Mouse (Mus musculus) thymus, postnatal 36 days (tissue): ENCODE measurements at regions not wholly inside any gene's neighbourhood (a gene's known extent, or its start where the extent isn't known, plus 50 kb on each side); places are given as distances from the start of the nearest gene placed in this dataset.

Experiments used
- DNase-seq, 2 experiments: peaks; one replicate each; pipeline ENCODE4 v3.0.0; 2022; ENCODE audit warnings: mixed read lengths in 2 of 2

DNA sequence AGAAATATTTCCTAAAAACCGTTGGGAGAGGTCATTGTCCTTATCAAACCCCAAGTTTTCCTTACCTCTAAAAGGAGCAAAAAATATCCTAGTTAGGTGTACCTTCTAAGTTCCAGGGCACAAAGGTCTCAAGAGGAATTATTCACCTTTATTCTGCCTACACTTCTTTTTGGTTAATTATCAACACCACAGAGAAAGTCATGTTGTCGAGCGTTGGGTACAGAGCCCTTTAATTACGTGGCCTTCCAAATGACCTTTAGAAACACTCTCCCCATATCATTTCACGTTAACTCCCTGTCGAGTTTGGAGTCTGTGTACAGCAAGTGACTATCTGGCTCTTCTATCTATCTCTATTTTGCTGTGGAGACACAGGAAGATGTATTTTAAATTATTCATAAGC, 90.7 kb upstream of the Gm765 start:
- DNase-seq, result no peak

DNA sequence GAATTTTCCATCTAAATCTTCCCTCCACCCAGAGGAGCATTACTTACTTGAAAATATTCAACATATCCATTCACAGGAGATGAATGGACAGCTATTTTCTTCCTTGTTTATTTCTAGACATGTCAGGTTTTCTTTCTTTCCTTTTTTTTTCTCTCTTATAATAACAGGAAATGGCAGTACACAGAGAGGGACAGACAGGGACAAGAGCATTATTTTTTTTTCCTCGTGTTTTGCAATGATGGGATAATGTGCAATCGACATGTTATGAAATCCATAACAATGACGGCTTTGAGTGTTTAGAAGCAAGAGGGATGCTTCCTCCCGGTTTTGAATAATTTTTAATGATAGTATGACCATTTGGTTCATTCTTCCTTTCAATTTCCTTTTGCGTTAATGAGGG, 86.6 kb upstream of the Gm765 start:
- DNase-seq, result no peak

DNA sequence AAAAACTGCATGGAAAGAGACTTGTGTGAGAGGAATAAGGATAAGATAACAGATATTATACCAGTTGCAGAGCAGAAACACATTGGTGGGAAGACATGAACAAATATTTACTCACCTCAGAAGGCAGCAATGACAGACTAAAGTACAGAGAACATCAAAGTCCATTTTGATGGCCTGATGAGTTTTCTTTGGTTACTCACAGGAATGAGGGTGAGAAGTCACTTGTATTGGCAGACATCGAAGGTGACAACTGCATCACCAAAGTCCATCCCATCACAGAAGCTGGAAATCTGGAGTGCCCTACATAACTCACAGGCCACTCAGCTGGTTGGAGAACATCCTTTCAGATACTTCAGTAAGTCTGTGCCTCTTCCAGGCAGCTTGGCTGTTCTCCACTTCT, 60.1 kb upstream of the Gm765 start:
- DNase-seq, result no peak

- no peak for DNase-seq
Measured at GRCm38 (mm10) chr6:98394589-98394988, 52.0 kb upstream of the Gm765 start.
